Mouse (Mus musculus) left cerebral cortex, postnatal 4 days (tissue): ENCODE data around the gene Mboat1. TPM values are rescaled to one million over a fixed set of nuclear protein-coding genes. Genes with fewer than 3 reads are reported as not detected.

ENCODE experiments used
- DNase-seq: peaks from one replicate; pipeline ENCODE4 v3.0.0-alpha.2; 2022
- intact Hi-C: fragments of 180-260 bp; cut with DNase I; formaldehyde crosslinking; loops from one replicate; pipeline ENCODE4 v1.15.1; 2025
- total RNA-seq, 2 experiments: library from RNA; stranded (reverse); gene quantifications; 2 replicates each; pipeline ENCODE4 v1.2.3; 2021

The Mboat1 gene
- total RNA-seq, 2 experiments from 2014 or later: 3.4 TPM

DNA sequence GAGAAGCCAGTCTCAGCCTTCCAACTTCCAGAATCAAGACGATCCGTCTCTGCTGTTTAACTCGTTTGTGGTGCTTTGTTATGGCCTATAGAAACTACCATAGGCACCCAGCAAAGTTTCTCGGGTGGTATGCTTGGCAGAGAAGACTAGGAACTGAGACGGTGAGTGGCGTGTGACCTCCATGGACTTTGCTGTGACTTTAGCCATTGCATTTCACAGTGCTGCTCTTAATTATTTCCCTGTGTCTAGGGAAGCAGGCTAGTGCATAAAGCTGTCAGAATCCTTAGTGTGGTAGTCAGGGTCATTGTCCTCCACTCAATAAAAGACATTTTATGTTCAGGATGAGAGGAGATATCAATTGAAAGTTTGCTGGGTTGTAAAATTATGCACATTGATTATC lies 49.3 kb downstream of the Mboat1 start:
- intact Hi-C loops: no loop called here

GRCm38 (mm10) chr13:30185959-30186358 lies 49.7 kb downstream of the Mboat1 start:
- no peak for DNase-seq
- intact Hi-C loops: no loop called here

More for the DNA sequence above, 49.3 kb downstream of the Mboat1 start:
- DNase-seq: no peak

- intact Hi-C loops: no loop called here
- DNase-seq: peak; percentile 48
These were observed 50.2 kb downstream of the Mboat1 start for GRCm38 (mm10) chr13:30186456-30186855.

- intact Hi-C loops: no loop called here
- no peak for DNase-seq
These were observed 55.9 kb downstream of the Mboat1 start for GRCm38 (mm10) chr13:30192031-30192716.

DNA sequence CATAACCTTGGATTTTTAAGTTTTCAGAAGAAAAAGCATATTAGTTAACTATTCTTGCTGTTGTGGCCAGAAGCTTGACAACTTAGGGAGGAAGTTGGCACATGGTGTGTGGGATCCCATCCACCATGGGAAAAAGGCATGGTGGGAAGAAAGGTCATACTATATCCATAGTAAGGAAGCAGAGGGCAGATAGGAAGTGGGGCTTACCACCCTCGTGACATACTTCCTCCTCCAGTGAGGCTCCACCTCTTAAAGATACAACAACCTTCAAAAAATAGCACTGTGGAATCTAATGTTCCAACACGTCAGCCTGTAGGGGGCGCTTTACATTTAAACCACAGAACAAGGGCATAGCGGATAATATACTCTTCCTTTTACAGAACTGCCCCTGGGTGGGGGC lies 57.1 kb downstream of the Mboat1 start:
- no peak for DNase-seq
- intact Hi-C loops: no loop called here

GRCm38 (mm10) chr13:30194834-30195233 lies 58.5 kb downstream of the Mboat1 start:
- no peak for DNase-seq
- intact Hi-C loops: no loop called here

GRCm38 (mm10) chr13:30196661-30197060 lies 60.4 kb downstream of the Mboat1 start:
- intact Hi-C loops: no loop called here
- DNase-seq: no peak

GRCm38 (mm10) chr13:30198101-30198570 lies 61.8 kb downstream of the Mboat1 start:
- no peak for DNase-seq
- intact Hi-C loops: no loop called here

GRCm38 (mm10) chr13:30199821-30200220 lies 63.5 kb downstream of the Mboat1 start:
- no peak for DNase-seq
- intact Hi-C loops: no loop called here

DNA sequence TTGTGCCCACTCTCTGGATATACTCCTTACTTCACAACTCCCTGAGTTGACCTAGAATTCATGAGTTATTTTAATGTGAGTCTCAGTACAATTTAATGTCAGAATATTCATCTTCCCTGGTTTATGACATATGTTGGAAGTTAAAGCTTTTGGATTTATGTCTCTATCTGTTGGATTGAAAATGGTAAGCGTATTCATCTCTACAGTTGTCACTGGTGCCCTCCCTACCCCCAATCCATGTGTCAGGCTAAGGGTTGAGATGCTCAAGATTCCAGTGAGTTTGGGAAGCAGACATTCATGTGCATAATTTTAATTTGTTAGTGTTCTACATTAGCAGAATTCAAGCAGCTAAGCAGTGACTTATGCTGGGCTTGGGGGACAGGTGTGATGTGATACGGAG lies 64.4 kb downstream of the Mboat1 start:
- DNase-seq: no peak
- intact Hi-C loops: no loop called here

DNA sequence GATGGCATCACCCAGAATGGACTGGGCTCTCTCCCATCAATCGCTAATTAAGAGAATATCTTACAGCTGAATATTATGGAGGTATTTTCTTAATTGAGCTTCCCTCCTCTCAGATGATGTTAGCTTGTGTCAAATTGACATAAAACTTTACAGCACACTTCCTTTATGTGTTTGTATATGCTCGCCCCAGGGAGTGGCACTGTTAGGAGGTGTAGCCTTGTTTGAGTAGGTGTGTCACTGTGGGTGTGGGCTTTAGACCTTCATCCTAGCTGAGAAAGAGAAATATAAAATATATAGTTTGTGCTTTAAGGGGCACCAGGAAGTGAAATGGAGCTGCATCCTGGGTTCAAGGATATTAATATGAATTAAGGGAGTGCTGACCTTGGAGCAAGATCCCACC lies 66.7 kb downstream of the Mboat1 start:
- intact Hi-C loops: no loop called here

GRCm38 (mm10) chr13:30208176-30208575 lies 71.9 kb downstream of the Mboat1 start:
- DNase-seq: no peak
- intact Hi-C loops: no loop called here

More for the DNA sequence above, 66.7 kb downstream of the Mboat1 start:
- DNase-seq: no peak

DNA sequence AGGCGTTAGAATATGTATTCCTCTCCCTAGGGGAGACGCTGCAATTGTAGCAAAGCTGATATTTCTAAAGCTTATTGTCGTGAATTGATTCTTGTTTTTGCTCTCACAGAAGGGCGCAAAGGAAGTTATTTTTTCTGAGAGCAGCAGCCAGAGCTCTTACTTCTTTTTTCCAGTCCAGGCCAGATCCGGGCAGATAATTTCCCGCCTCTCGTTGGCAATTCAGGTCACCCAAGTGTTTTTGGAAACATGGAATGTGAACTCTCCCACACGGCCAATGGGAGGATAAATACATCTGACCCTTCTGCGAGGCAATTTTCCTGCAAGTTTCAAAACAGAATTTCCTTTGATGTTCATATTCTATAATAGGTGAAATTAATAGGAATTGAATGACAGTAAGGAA lies 77.0 kb downstream of the Mboat1 start:
- DNase-seq: no peak
- intact Hi-C loops: no loop called here

GRCm38 (mm10) chr13:30217588-30218371 lies 81.5 kb downstream of the Mboat1 start:
- DNase-seq: no peak
- intact Hi-C loops: no loop called here

DNA sequence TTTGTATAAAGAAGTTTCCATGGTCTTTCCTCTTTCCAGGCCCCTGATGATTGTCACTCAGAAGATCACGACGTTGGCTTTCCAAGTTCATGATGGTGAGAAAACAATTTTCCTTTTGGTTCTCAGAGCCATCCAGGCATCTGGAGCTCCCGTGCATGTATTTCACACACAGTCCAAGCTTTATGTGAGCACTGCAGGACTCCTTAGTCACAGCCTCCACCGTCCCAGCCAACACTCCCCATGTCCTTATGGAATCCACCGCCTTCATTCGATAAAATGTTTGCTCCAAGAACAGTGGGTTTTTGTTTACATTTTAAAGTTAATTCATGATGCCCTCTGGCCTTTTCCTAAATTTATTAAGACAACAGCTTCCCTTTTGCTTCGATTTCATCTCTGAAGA lies 83.3 kb downstream of the Mboat1 start:
- intact Hi-C loops: no loop called here
- no peak for DNase-seq

- intact Hi-C loops: no loop called here
- no peak for DNase-seq
These were observed 85.0 kb downstream of the Mboat1 start for GRCm38 (mm10) chr13:30221316-30221715.

- no peak for DNase-seq
- intact Hi-C loops: no loop called here
These were observed 87.8 kb downstream of the Mboat1 start for GRCm38 (mm10) chr13:30224114-30224513.

DNA sequence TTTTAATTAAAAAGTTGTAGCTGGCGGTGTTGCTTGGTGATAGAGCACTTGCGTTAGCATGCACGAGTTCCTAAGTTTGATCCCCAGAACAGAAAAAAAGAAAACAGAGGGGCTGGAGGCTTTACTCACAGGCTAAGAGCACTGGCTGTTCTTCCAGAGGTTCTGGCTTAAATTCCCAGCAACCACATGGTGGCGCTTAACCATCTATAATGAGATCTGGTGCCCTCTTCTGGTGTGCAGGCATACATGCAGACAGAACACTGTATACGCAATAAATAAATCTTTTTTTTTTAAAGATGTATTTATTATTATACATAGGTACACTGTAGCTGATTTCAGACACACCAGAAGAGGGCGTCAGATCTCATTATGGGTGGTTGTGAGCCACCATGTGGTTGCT lies 88.4 kb downstream of the Mboat1 start:
- intact Hi-C loops: no loop called here
- DNase-seq: no peak

DNA sequence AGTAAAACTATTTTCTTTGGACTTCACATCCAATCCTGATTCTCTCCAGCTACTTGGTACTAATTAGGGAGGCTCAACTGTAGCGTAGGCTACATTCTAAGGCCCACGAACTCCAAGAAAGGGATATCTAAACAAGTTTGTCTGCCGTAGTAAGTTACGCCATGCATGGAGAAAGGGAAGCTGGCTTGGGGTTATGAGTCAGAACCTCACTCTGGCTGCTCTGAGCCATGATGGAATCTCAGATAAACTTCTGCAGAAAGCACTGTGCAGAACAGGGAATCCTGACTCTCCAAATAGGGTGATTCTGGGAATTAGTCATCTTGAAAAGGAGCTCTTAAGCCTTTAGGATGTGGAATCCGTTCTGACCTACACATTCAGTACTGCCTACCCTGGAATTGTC lies 92.5 kb downstream of the Mboat1 start:
- intact Hi-C loops: no loop called here
- DNase-seq: no peak

DNA sequence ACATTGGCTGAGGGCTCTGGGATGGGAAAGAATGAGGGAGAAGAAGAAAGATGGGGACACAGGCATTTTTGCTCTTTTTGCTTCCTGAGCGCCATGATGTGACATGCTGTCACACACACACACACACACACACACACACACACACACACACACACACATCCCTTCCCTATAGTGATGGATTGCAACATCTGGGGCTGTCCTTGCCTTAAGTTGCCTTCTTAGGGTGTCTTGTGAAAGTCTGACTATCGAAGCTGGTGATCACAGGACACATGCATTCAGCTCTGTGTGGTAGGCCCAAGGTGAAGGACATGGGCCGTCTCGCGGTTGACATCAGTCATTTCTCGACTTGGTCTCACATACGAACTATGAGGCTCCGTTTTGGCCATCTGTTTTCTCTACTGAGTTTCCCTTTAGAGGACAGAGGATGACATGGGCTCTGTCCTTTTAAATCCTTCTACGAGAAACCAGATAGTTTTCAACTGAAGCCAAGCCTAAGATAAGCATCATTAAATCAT lies 93.4 kb downstream of the Mboat1 start:
- intact Hi-C loops: no loop called here
- no peak for DNase-seq

- intact Hi-C loops: no loop called here
- no peak for DNase-seq
These were observed 98.9 kb downstream of the Mboat1 start for GRCm38 (mm10) chr13:30235056-30235750.
